Mouse (Mus musculus) effector memory CD4-positive, alpha-beta T cell, adult 5 months (primary cell): ENCODE data around the gene Ddx42. TPM values are rescaled to one million over a fixed set of nuclear protein-coding genes. Genes with fewer than 3 reads are reported as not detected.

Experiments
- polyA plus RNA-seq: library from polyadenylated mRNA; unstranded; fragments of 100-300 nt; shearing (Covaris generic); gene quantifications from one replicate; pipeline ENCODE4 v1.2.1, GENCODE M21; 2017

Ddx42 gene
- polyA plus RNA-seq, result 105 TPM

DNA sequence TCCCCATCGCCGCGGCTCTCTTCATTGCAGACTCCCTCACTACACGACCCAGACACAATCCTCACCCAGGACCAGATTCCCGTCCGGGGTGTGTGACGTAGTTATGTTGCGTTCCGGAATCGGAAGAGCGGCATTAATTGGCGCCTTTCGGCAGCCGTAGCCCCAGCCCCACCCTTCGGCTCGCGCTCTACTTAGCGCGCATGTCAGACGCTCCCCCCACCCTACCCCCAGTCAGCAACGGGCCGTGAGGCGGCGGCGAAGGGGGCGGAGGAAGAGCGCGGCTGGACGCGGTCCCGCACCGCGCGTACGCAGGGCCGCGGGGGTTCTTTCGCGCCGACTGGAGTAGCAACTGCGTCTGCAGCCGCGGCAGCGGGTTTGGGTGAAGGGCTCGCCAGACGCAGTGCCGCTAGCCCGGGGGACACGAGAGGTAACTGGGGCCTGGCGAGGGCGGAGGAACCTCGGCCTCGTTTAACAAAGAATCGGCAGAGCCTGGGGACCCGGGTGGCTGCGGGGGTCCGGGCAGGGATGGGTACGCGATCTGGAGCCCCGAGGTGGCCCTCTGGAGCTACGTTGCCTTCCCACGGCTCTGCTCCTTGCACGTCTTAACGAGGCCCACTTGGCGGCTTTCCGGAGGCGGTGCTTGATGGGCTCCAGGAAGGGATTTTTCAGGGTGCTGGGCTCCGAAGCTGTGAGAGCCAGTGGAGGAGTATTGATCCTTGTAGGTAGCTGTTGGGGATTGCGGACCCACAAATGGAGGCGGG is at the start of gene Ddx42:
Gene Ddx42 (plus strand): TSS at position 197 of the 761 bp plus-strand sequence.

GRCm38 (mm10) chr11:106202123-106202465 is 14.6 kb upstream of the Ddx42 start, which contains the start of gene Strada:
Gene Strada, minus strand, starts transcription at chr11:106202168.

GRCm38 (mm10) chr11:106215927-106216729 is 598 bp upstream of the Ddx42 start, which contains the start of gene Ccdc47:
Gene Ccdc47, minus strand, starts transcription at chr11:106216344.

GRCm38 (mm10) chr11:106255685-106256451 is 39.1 kb downstream of the Ddx42 start, which contains the start of the genes Ftsj3 and Psmc5:
Gene Ftsj3, minus strand, starts transcription at chr11:106256079.
Gene Psmc5, plus strand, starts transcription at chr11:106256154.

DNA sequence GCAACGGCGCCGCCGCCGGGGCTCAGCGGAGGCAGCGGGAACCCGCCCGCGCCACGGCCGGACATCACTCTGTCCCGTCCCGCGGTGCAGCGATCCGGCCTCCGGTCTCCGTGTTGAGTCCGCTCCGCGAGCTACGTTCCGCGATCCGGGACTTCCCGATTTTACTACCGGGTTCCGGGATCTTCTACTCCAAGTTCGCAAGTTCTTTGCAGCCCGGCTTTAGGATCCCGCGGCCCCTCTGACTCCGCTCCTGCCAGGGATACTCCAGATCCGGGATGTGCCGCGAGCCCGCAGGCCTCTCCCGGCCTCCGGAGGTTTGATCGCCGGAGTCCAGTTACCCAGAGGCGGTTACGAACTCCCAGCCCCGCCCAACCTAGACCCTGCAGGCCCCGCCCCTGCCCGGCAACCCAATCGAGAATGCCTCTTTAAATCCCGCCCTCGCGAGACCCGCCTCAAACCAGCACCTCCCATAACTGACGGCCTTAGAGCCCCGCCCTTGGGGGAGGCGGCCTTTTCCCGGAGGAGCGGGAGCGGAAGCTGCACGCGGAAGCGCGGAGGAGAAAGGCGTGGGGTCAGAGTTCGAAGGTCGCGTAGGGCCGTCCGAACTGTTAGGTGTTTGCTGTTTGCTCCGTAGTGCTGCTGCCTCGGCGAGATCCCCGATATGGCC is 56.1 kb downstream of the Ddx42 start, which contains the start of gene Smarcd2:
Gene Smarcd2 (minus strand): TSS at position 329 of the 667 bp plus-strand sequence.

GRCm38 (mm10) chr11:106276454-106276853 is 59.7 kb downstream of the Ddx42 start, which contains the start of gene Tcam1:
Gene Tcam1, plus strand, starts transcription at chr11:106276672.

Other genes starting within 250 kb of the Ddx42 start
- not detected for gene Ace, start 249.0 kb upstream of the Ddx42 start, polyA plus RNA-seq
- gene Ace3, start 222.3 kb upstream of the Ddx42 start, polyA plus RNA-seq, result not detected
- gene Kcnh6, start 208.8 kb upstream of the Ddx42 start, polyA plus RNA-seq, result 0.15 TPM
- gene Dcaf7, start 180.1 kb upstream of the Ddx42 start, polyA plus RNA-seq, result 81.6 TPM
- 5.0 TPM for gene Taco1, start 150.9 kb upstream of the Ddx42 start, polyA plus RNA-seq
- gene Map3k3, start 132.3 kb upstream of the Ddx42 start, polyA plus RNA-seq, result 102 TPM
- not detected for gene Gm10840, start 56.1 kb upstream of the Ddx42 start, polyA plus RNA-seq
- gene Limd2, start 56.1 kb upstream of the Ddx42 start, polyA plus RNA-seq, result 940 TPM
- 28.5 TPM for gene Strada, start 14.8 kb upstream of the Ddx42 start, polyA plus RNA-seq
- gene Ccdc47, start 582 bp upstream of the Ddx42 start, polyA plus RNA-seq, result 66.9 TPM
- 67.4 TPM for gene Ftsj3, start 39.2 kb downstream of the Ddx42 start, polyA plus RNA-seq
- 120 TPM for gene Psmc5, start 39.2 kb downstream of the Ddx42 start, polyA plus RNA-seq
- gene Smarcd2, start 56.0 kb downstream of the Ddx42 start, polyA plus RNA-seq, result 116 TPM
- not detected for gene Tcam1, start 59.7 kb downstream of the Ddx42 start, polyA plus RNA-seq
- gene Gh, start 84.9 kb downstream of the Ddx42 start, polyA plus RNA-seq, result not detected
- 0.31 TPM for gene Cd79b, start 97.8 kb downstream of the Ddx42 start, polyA plus RNA-seq
- gene Scn4a, start 136.4 kb downstream of the Ddx42 start, polyA plus RNA-seq, result not detected
- gene Prr29, start 148.5 kb downstream of the Ddx42 start, polyA plus RNA-seq, result not detected
- 82.2 TPM for gene Icam2, start 171.1 kb downstream of the Ddx42 start, polyA plus RNA-seq